Mouse (Mus musculus): ENCODE data around the gene Podn.

Gene Podn

GRCm38 (mm10) chr4:108045136-108046107 lies 50.8 kb downstream of the Podn start:
- in situ Hi-C loops (cut with MboI, MseI), result no loop called here

DNA sequence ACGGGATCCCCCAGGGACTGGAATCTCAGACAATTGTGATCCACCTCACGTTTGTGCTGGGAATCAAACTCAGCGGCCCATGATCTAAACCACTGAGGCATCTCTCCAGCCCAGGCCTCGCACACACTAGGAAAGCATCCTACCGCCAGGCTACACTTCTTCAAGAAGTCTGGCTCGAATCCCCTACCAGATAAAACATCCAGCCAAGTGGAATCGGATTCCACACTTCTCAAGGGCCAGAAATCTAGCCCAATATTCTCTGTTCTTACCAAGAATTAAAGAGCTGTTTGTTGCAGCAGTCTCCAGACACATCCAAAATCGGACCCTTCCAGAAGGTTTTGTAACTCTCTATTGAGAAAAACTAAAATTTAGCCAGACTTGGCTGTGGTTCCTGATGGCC lies 59.2 kb downstream of the Podn start:
- in situ Hi-C loops (cut with MboI, MseI), result no loop called here

GRCm38 (mm10) chr4:108033041-108033764 lies 63.0 kb downstream of the Podn start:
- in situ Hi-C loops (cut with MboI, MseI), result no loop called here

DNA sequence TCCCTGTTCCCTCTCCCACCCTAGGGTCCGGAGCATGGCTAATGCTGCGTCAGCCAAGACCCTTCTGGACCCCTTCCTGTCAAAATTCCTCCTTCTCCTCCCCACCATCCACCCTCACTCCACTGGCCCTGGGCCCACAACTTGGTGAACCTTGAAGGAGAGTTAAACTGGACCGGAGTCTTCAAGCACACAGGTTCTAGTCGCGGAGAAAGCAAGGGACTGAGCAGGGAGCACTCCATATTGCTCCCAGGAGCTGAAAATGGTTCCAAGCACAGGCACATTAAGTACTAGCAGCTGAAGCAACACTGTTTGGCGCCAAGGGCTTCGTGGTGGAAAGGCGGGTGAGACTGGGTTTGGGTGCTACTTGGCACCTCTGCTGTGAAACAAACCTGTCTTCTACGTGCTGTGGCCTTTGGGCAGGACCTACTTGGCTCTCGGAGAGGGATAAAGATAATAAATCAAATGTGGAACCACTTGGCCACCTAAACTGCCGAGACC lies 63.8 kb downstream of the Podn start:
- in situ Hi-C loops (cut with MboI, MseI), result no loop called here

DNA sequence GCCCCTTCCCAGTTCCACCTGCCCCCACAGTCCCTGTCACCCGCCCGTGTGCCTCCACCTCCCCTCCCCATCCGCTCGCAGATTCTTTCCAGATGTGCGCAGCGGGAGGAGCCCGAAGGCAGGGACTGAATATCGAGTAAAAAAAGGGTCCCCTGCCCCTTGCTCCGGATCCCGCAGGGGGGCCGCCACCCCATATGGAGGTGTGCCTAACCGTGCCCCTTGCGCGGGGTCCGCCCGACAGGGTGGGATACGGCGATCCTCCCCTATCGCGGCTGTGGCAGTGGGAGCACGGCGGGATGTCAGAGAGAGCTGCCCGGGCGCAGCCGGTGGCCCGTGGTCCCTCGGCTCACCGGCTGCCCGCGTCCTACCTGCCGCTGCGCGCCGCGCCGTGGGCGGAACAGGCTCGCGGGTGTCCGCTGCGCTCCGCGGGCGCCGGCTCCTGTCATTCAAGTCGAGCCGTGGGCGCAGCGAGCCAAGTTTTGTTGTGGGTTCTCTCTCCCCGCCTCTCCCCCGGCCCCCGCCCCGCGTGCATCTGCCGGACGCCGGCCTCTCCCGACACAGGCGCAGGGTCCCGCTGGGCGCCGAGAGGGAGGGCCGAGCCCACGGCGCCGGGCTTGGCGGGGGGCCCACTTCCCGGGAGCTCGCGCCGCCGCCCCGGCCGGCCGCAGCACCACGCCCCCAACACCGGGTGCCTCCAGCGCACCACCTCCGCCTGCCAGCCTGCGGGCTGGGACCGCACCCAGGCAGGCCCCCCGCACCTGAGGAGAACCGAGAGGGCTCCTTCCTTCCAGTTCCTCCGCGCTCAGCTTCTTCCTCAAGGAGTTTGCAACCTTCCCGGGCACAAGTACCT lies 64.5 kb downstream of the Podn start:
- in situ Hi-C loops (cut with MboI, MseI), result no loop called here

DNA sequence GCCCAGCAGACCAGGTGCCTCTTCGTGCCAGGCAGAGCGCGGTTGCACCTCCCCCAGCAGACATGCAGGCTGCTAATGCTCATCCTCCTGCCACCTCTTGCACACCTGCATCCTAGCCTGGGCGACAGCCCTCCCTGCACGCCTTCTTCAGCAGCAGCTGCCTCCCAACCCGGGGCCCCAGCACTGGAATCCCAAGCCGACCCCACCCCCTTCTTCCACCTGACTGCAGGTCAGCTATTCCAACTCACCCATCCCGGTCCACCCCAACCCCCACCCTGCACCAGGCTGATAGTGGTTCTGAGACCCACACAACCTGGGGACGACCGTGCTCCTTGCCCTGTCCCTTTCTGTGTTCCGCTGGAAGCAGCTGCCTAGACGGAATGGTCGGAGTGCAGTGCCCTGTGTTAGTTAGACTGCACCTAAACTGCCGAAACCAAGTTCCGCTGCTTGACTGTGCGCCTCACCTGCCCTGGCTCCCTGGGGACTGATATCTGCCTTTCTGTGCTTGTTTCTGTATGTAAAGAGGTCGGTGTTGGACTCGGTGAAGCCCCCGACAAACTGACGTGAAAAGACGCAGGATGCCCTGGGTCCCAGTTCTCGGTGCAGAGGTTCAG lies 65.2 kb downstream of the Podn start:
- in situ Hi-C loops (cut with MboI, MseI), result no loop called here

DNA sequence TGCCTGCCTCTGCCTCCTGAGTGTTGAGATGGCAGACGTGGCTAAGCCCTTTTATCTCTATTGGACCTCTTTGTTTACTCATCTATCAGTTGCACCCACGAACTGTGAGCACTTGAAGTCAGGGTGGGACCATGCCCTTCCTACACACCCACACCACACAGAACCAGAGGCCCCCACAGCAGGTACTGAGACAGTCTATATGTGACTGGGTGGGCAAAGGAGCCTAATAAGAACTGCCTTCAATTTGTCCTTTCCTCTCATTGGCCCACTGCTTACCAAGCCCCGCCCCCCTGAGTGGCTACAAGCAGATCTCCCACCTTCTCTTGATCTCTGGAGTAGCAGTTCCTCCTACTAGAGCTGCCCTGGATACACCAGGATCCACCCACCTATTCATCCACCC lies 70.1 kb downstream of the Podn start:
- in situ Hi-C loops (cut with MboI, MseI), result no loop called here

DNA sequence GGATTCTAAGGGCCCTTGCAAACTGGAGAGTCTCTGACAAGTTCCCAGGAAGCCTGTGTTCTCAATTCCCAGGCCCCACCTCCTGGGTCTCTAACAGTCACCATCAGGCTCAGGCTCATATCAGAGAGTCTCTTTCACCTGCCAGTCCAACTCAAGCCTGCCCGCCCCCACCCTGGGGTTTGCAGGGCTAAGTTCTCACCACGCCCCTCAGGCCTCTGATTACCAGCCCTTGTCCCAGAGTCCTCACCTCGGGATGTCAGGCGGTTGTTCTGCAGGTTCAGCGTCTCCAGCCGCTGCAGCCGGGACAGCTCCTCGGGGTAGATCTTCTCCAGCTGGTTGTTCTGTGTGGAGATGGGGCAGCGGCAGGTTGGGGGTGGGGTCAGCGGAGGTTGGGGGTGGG lies 71.0 kb downstream of the Podn start:
- in situ Hi-C loops (cut with MboI, MseI), result no loop called here

GRCm38 (mm10) chr4:108024641-108025040 lies 71.6 kb downstream of the Podn start:
- in situ Hi-C loops (cut with MboI, MseI), result no loop called here

DNA sequence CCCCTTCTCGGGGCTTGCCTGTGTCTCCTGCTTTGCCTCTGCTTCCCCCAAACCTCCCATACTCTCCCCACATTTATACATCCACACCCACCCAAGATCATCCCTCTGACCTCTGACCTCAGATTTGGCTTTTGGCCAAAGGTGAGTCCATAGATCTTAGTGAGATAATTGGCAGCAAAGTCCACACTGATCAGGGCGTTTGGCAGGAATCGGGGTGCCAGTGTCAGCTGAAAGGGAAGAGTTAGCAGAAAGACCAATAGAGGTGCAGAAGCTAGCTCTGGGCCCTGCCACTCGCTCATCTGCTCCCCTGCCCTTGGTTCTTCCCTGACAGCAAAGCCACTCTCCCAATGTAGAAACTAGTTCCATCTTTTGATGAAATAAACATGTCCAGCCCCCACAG lies 73.1 kb downstream of the Podn start:
- in situ Hi-C loops (cut with MboI, MseI), result no loop called here

DNA sequence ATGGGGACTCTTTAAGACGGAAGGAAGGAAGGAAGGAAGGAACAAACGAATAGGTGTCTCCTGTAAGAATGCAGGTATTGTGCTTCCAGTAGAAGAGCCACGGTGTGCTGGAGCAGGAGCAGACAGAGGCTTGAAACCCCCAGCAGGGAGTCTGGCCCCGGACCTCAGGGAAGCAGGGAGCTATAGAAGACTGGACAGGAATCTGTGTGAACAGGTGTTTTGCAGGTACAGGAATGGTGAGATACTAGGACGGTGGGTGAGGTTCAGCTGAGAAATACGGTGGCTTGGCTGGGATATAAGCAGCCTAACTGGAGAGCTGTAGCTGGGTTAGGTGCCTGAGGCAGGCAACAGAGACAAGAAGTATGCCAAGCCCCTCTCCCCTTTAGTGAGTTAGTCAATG lies 76.1 kb downstream of the Podn start:
- in situ Hi-C loops (cut with MboI, MseI), result no loop called here

GRCm38 (mm10) chr4:108018961-108019921 lies 77.0 kb downstream of the Podn start:
- in situ Hi-C loops (cut with MboI, MseI), result no loop called here

DNA sequence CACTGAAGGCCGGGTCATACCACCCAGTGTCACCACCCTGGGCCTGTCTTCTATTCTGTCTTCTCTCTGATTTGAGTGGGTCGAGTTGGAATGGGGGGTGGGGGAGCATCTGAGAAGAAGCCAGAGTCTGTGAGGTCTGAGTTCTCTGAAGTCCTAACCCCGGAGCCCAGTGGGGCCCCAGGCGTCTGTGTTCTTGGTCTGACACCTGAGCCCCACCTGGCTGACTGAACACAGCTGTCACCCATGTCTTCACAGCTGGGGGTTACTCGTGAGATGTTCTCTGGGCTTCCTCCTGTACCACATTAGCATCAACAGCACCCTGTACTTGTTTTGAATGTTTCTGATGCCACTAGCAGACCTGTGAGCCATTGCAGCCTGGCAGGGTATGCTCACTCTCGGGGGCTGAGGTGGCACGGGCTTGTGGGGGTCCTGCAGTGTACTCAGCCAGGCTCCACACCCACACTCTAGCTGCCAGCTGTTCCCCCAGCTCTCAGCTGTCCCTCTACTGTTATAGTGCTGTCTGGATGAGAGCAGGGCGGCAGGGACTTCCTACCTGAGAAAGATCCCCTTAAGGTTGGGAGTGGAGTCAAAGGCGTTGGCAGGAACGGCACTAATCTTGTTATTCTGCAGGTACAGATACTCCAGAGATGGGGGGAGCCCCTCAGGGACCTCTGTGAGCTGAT lies 77.9 kb downstream of the Podn start:
- in situ Hi-C loops (cut with MboI, MseI), result no loop called here

- in situ Hi-C loops (cut with MboI, MseI), result no loop called here
These were observed 78.4 kb downstream of the Podn start for GRCm38 (mm10) chr4:108017839-108018238.

DNA sequence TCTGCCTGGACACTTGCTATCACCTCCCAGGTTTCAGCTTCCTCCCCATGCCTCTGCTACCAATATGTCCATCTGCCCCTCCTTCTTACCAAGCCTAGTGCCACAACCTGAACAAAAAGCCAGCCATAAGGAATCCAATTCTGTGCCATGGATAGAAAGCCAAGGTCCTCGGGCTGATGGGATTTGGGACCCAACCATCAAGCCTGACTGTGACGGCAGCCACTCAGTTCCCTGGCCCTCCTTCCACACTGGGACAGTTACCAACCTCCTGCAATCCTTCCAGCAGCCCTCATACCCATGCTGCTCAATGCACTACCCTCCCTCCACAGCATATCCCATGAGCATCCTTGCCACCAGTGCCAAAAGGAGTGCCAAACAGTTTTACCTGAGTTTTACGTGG lies 79.9 kb downstream of the Podn start:
- in situ Hi-C loops (cut with MboI, MseI), result no loop called here

DNA sequence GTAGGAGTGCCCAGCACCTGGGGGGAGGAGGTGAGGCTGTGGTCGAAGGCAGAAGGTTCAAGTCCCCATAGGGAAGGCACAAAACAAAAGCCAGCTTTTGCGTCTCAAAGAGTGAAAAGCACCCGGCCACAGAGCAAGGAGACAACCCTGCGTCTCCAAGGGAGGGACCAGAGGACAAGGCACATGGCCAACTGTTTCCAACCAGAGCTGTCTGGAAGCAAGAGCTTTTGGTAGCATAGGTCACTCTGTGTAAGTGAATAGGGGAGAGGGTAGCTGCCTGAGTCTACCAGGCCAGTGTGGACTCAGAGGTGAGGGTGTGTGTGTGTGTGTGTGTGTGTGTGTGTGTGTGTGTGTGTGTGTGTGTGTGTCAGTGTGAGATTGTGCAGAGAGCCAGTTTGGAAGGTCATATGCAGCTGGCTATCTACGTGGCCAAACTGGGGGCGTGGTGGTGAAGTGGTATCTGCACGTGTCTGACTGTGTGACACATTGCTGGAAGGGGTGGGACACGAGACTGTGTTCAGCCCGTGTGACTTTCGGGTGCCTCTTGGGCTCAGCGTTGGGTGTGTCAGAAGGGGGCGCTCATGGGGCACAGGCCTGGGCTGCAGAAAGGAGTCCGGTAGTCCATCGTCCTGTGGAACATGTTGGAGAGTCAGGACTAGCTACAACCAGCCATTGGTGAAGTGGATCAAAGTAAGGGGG lies 81.0 kb downstream of the Podn start:
- in situ Hi-C loops (cut with MboI, MseI), result no loop called here

DNA sequence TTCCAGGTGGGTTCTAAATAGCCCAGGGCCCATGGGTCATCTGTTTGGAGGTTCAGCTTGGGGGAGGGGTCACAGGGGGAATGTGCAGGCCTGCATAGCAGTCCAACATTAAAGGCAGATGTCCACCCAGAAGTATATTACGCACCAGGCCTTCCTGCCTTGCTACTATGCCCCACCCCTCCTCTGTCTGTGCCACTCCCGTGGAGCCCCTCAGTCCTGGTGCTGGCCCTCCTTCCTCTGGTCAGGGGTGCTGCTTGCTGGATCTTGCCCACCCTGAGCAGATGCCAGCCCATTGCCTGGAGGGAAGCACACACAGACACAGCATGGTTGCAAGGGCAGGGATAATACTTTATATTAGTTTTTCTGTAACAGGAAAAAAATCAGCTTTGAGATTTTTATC lies 81.8 kb downstream of the Podn start:
- in situ Hi-C loops (cut with MboI, MseI), result no loop called here

DNA sequence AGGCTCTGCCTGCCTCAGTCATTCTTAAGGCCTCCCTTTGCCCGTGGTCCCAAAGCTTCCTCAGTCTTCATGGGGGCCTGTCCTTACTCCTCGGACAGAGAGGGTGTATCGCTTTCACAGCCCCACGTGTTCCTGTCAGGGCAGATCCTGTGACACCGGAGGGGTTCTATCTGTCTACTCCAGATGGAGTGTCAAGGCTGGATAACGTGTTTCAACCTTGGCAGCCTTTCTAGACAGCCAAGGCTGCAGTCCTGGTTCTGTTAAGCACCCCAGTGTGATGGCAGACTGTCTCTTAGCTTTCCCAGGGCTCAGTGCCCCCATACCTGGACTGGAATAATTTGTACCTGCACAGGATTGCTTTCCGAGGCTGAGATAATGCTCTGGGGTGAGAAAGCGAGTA lies 87.7 kb downstream of the Podn start:
- in situ Hi-C loops (cut with MboI, MseI), result no loop called here

DNA sequence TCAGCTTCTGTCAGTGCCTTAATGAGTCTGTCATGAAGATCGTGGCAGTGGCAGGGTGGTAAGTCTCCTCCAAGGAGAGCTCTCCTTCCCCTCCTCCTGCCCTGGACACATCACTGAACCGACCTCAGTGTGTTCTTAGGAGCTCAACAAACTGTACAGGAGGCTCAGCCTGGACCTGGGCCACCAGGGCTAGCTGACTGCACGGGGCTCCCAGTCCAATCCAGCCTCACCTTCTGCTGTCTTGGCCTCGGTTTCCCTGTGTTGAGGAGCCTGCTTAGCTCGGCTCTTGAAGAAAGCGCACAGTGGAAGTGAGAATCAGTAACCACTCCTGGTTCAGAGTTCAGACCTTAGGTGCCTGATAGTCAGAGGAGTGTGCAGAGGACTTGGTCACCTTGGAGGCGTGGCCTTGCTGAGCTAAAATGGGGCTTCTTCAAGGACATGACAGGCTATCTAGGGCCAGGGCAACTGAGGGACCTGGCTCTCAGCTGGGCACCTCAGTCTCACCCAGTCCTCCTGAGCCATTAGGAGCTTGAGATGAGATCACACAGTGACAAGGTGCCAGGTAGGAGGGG lies 88.6 kb downstream of the Podn start:
- in situ Hi-C loops (cut with MboI, MseI), result no loop called here

All from T-helper 1 cell (primary cell).